Mouse (Mus musculus): ENCODE measurements at regions not wholly inside any gene's neighbourhood (a gene's known extent, or its start where the extent isn't known, plus 50 kb on each side); places are given as distances from the start of the nearest gene placed in this dataset.

GRCm38 (mm10) chr4:98188944-98189343, 194.2 kb downstream of the Tm2d1 start:
- DNase-seq (ENCODE audit: low spot score) = no peak

GRCm38 (mm10) chr4:98187038-98187437, 196.1 kb downstream of the Tm2d1 start:
- Histone ChIP-seq H3K9me3 (no peaks in the 10 kb centered on the region), H3K4me3 (no peak overlapping the region), H3K36me3 (replicated peaks) (no peaks in the 10 kb centered on the region), H3K4me1 (peaks cover 15% of the 10 kb centered on the region), H3K27ac (replicated peaks) (no peak overlapping the region), H3K27me3 (replicated peaks; ENCODE audit: low read depth, poor library complexity, severe bottlenecking) (no peaks in the 10 kb centered on the region)
- WGBS = 86% methylated on average over 2 of the region's 2 CpGs
- no peak for DNase-seq (ENCODE audit: low spot score)

More at GRCm38 (mm10) chr4:98188944-98189343, 194.2 kb downstream of the Tm2d1 start:
- Histone ChIP-seq H3K9me3 (no peaks in the 10 kb centered on the region), H3K27me3 (replicated peaks; ENCODE audit: low read depth, poor library complexity, severe bottlenecking) (no peaks in the 10 kb centered on the region), H3K4me1 (no peaks in the 10 kb centered on the region; the same call in 1 of the 2 replicates), H3K4me3 (no peak overlapping the region), H3K27ac (replicated peaks) (no peak overlapping the region), H3K36me3 (replicated peaks) (no peaks in the 10 kb centered on the region)
- WGBS = 73% methylated on average over 7 of the region's 7 CpGs

- DNase-seq (ENCODE audit: low spot score) = peak; percentile 44
- peaks cover 35% of the 10 kb centered on the region for H3K4me1 ChIP-seq
- no peaks in the 10 kb centered on the region for H3K9me3 ChIP-seq
- no peaks in the 10 kb centered on the region for H3K27me3 ChIP-seq (replicated peaks; ENCODE audit: low read depth, poor library complexity, severe bottlenecking)
- no peak overlapping the region for H3K4me3 ChIP-seq
- 20% methylated on average over 4 of the region's 4 CpGs for WGBS
- no peaks in the 10 kb centered on the region for H3K36me3 ChIP-seq (replicated peaks)
- H3K27ac ChIP-seq (replicated peaks) = peak overlapping the region; percentile 66; the same call in 1 of the 2 replicates
These were observed 201.1 kb downstream of the Tm2d1 start for GRCm38 (mm10) chr4:98182053-98182355.

GRCm38 (mm10) chr4:98181185-98182052, 201.7 kb downstream of the Tm2d1 start:
- Histone ChIP-seq H3K27me3 (replicated peaks; ENCODE audit: low read depth, poor library complexity, severe bottlenecking) (no peaks in the 10 kb centered on the region), H3K36me3 (replicated peaks) (no peaks in the 10 kb centered on the region), H3K27ac (replicated peaks) (no peak overlapping the region), H3K9me3 (no peaks in the 10 kb centered on the region), H3K4me3 (no peak overlapping the region), H3K4me1 (peaks cover 35% of the 10 kb centered on the region)
- DNase-seq (ENCODE audit: low spot score) = no peak
- 60% methylated on average over 12 of the region's 12 CpGs for WGBS

- H3K4me3 ChIP-seq = 0 out of 2 replicates have a peak overlapping the region, but pooled peaks have one; percentile 21
- peaks cover 35% of the 10 kb centered on the region for H3K4me1 ChIP-seq
- H3K36me3 ChIP-seq (replicated peaks) = no peaks in the 10 kb centered on the region
- 32% methylated on average over 10 of the region's 10 CpGs for WGBS
- no peaks in the 10 kb centered on the region for H3K27me3 ChIP-seq (replicated peaks; ENCODE audit: low read depth, poor library complexity, severe bottlenecking)
- peak overlapping the region; percentile 44 for H3K27ac ChIP-seq (replicated peaks)
- no peaks in the 10 kb centered on the region for H3K9me3 ChIP-seq
- DNase-seq (ENCODE audit: low spot score) = peak; percentile 30
These were observed 202.8 kb downstream of the Tm2d1 start for GRCm38 (mm10) chr4:98180336-98180735.
